Mouse (Mus musculus) B cell, adult 2 months (primary cell): ENCODE measurements around the gene Doc2a.

Experiments used
- DNase-seq, 2 experiments: peaks; one replicate each; pipeline ENCODE4 v3.0.0; 2022

Gene Doc2a

DNA sequence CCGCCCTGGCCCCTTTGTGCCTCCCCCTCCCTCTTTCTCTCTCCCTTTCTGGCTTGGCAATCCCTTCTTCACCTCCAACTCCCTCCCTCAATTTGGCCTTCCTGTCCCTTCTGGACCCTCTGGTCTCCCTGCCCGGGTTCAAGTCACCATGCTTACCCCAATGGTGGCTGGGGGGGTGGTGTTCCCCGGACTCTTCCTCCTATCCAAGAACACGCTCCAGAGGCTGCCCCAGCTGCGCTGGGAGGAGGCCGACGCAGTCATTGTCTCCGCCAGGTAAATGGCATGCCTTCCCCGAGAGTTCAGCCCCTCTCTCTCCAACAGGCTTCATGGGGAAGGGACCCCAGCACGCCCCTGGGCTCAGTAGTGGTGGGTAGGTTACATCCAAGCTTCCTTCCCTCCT lies 23.3 kb upstream of the Doc2a start:
- no peak for DNase-seq

DNA sequence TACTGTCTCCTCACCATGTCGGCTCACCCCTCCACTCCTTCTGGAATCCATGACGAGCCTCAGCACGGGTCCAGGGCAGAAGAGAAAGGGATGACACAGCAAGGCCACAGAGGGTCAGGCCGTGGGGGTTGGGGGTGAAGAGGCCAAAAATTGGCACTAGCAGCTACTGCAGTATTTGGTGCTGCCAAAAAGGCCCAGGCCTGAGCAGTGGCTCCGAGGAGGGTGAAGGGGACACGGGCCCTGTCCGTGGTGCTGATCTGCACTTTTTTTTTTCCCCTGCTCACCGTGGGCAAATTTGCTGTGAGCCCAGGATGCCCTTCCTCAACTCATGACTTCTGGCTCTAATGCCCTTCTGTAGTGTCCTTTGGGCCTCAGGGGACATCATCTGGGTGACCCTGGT lies 21.8 kb upstream of the Doc2a start:
- peak in 1 of 2 experiments; percentile 32 for DNase-seq

DNA sequence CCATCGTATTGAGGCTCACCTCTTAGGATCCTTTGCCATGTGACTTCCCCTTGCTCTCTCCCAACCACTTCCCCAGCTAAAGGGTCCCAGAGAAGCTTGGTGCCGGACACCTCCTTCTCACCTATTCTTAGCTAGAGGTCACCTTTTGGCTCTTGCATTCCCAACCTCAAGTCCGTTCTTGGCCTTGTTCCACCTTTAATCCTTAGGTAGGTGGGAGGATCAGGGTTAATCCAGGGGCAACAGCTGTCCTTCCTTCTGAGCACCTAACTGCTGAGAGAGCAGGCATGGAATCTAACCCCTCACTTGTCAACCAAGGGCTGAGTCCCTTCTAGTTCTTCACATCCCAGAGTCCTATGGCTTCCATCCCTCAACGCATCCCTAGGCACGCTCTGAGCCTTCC lies 21.3 kb upstream of the Doc2a start:
- DNase-seq: no peak

DNA sequence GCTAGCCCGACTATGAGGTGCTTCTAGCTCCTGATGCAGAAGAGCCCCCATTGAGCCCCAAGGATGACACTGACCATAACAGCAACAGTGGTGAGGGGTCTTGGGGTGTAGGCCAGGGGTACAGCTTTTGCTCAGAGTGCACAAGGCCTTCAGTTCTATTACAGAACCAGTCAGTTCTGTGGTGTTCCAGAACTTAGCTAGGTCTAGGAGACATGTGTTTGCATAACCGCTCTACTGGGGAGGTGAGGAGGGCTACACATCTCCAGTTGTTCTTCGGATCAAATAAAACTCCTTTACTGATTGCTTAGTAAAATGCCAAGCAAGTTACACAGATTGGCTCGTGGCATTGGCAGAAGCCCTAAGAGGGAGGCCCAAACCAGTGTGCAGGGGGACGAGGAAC lies 15.7 kb upstream of the Doc2a start, which contains the start of gene 4930451I11Rik:
TSS of gene 4930451I11Rik (minus strand) at position 101 of the 400 bp plus-strand sequence.
- no peak for DNase-seq

DNA sequence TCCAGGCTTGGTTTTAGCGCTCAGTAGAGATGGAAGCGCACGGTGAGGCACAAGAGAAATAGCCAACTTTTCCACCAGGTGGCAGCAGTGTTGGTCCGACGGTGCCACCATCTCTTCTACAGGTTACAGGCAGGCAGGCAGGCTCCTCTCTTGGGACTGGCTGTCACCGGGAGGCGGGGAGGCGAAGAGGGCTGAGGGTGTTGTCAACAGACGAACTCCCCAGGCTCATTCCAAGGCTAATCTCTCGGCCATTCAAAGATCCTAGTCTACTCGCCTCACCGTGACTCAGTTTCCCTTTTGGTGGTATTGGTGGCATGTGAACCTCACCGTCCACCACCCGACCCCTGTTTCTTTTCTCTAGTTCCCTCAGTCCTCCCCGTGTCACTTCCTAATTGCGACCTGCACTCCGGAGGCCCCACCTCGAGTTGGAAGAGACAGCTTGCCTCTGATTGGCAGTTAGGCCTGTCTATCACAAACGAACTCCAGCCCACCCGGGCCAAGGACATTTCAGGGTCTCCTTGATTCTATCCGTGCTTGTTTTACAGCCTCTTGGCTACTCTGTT lies 15.1 kb upstream of the Doc2a start:
- peak; percentile 85 to 88 for DNase-seq

DNA sequence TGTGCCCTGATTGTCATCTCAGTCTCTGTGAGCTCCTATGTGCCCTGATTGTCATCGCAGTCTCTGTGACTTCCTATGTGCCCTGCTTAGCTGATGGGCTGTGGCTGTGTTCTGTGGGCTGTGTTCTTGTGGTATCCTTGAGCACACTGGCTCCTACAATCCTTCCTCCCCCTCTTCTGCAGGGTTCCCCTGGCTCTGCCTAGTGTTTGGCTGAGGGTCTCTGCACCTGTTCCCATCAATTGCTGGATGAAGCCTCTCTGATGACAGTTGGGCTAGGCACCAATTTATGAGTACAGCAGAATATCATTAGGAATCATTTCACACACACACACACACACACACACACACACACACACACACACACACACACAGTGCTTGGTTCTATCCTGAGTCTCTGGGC lies 13.9 kb upstream of the Doc2a start:
- DNase-seq: no peak

DNA sequence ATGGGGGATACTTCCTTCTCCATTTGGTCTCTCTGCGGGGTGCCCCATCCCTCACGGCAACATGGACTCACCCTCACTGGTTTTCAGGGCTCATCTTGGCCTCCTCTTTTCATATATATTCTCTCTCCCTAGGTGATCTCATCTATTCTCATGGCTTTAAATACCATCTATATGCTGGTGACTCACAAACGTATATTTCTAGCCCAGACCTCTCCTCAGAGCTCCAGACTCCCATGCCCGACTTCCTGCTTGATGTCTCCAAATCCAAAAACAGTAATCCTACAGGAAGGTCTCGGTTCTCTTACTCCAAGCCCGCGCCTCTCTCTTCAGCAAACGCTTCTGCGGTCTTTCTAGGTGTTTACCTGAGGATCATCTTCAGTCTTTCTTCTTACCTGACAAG lies 3.9 kb upstream of the Doc2a start:
- no peak for DNase-seq

DNA sequence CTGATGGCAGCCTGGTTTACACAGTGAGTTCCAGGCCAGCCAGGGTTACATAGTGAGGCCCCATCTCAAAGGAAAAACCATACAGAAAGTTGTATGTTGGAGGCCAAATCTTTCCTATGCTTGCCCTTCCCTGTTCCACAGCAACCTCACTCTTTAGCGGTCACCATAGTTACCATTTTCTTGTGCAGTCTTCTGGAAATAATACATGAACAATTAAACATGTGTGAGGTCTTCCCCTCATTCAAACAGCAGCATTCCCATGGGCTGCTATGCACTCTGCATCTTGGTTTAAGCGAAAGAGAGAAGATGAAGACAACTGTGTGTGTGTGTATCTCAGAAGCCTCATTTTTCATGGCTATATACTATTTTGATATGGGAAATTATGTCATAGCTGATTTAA lies 1.7 kb upstream of the Doc2a start:
- DNase-seq: no peak

DNA sequence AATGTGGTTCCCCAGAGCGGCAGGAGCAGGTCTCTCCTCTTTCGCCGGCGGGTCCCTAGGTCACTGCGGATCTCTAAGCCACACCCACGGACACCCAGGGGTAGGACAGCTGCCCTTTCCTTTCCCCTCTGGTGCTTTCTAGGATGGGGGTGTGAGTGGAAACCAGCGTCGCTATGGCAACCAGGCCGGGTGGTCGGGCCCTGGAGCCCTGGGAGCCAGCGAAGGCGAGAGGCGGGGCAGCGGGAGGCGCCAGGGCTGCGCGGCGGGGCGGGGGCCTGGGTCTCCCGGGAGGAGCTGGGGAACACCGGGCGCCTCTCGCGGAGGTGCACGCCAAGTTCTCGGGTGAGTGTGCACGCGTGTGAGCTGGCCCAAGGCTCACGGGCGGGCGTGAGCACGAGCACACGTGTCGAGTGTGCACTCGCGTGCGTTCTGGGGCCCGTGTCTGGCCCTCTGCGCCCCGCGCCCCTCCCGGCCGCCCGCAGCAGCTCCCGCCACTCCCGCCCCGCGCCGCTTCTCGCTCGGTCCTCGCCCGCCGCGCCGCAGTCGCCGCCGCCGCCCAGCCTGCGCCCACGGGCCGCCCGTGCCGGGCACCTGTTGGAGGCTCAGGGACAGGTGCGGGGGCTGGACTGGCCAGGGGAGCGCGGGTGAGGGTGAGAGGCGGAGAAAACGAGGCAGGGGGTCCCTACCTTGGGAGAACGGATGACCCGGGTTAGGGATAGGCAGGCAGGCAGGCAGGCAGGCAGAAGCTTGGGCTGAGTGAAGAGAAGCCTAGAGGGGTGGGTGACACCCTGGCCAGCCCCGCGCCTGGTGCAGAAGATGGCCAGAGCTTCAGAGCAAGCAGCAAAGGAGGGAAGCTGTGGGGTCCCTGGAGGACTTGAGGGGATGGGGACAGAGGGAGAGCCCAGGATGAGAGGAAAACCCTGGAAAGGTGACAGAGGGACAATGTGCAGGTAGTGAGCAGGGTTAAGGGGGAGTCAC lies 494 bp downstream of the Doc2a start:
- peak in 1 of 2 experiments; percentile 25 for DNase-seq

DNA sequence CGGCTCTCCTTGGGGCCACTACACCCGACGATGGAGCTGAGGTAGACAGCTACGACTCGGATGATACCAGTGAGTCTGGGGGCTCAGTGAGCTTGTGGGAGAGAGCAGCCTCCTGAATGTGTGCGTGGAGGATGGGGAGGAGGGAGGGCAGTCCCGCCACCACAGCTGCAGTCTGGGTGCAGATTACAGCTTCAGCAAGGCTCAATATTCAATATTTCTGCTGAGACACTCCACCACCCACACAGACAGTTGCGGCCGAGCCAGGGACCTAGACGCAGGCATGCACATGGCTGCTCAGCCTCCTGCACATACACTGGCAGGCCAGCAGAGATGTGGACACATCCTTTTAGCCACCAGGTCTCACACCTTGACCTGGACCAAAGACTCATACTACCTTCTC lies 1.6 kb downstream of the Doc2a start:
- DNase-seq: no peak

DNA sequence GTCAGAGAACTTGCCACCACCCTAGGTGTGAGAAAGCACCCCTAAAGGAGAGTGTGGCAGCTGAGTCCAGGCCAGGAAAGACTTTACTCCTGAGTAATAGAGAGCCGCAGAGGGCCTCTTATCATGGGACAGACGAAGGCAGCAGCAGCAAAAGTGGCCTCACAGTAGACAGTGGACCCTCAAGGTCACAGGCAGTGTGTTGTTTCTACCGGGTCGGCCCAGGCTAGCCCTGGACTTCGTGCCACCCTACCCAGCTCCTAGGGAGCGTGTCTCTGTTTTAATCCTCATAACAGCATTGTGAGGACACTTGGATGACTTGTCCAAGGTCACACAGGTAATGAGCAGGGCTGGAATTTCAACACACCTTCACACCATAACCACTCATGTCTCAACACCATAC lies 2.9 kb downstream of the Doc2a start:
- DNase-seq: no peak

DNA sequence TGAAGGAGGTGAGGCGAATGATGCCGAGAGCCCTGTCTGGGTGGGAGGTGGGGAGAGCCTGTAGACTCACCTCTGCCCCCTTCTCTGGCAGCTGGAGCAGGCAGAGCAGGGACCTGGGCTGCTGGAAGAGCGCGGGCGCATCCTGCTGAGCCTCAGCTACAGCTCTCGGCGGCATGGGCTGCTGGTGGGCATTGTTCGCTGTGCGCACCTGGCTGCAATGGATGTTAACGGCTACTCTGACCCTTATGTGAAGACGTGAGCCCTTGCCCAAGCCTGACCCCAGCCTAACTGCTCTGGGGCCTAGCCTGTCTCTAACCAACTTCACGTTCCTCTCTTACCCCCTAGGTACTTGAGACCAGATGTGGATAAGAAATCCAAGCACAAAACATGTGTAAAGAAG lies 4.0 kb downstream of the Doc2a start:
- no peak for DNase-seq

DNA sequence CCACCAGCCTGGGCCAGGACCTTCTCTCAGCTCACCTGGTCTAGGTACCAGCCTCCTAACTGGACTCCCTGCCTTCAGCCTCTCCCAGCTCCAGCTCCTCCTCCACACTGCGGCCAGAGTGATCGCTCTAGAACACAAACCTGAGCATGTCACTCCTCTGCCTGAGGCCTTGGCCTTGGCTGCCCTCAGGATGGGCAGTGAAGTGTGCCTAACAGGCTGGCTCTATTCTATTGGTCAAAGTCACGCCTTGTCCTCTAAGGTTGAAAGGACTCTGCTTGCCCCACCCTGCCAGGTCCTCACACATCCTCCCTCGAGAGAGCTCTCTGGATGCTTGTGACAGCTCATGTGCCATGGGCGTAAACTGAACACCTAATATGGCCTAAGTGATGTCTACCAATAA lies 6.2 kb downstream of the Doc2a start:
- DNase-seq: no peak

DNA sequence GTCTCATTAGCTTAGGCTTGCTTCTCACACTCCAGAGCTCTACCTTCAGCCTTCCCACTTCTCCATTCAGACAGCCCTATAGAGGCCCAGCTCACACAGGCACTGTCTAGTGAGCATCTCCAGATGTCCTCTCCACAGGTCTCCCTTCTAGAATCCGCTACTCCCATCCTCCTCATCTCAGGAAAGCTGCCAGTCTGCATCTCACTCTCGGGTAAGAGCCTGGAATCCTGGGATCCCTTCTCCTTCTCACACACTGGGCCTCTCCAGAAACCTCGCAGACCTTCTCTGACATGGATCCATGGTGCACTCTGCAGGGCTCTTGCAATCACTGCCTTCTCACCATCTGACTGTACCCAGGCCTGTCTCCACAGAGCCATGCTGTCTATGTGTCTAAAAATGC lies 8.4 kb downstream of the Doc2a start:
- DNase-seq: no peak

DNA sequence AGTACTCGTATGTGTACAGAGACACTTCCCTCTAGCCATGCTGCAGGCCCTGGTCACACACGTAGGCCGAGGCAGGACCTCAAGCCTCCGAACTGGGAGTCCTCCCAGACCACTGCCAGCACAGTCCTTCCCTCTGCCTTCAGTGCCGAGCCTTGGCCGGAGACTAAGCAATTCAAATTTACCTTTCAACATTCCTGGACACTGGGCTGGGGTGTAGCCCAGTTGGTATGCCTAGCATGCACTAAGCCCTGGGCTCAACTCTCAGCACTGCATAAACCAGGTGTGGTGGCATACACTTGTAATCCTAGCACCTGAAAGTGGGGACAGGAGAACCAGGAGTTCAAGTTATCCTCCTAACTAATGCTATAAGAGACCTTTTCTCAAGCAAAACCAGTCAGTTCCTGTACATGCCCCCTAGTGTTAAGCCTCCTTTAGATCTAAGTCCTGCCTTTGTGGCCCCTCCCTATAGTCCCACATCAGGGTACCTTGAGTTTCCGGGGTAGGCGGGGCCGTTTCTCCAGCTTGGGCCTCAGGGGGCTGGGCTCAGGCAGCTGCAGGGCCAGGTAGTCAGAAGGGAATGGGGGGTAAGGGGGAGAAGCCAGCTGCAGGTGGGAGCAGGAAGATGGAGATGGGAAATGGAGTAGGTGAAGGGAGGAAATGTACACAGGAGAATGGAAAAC lies 9.7 kb downstream of the Doc2a start:
- no peak for DNase-seq

DNA sequence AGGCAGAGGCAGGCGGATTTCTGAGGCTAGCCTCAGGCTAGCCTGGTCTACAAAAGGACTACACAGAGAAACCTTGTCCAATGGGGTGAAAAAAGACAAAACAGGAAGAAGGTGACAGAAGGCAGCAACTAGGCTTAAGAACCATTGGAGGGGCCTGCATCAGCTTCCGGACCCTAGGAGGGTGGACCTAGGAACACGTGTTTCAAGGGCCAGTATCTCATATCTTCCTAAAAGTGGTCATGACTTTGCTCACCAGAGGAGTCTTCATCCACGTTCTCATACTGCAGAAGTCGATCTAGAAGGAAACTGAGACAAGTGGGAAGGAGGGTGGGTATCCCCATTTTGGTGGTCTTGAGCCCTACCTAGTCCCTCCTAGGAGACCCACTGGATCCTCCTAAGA lies 13.8 kb downstream of the Doc2a start:
- DNase-seq: no peak

DNA sequence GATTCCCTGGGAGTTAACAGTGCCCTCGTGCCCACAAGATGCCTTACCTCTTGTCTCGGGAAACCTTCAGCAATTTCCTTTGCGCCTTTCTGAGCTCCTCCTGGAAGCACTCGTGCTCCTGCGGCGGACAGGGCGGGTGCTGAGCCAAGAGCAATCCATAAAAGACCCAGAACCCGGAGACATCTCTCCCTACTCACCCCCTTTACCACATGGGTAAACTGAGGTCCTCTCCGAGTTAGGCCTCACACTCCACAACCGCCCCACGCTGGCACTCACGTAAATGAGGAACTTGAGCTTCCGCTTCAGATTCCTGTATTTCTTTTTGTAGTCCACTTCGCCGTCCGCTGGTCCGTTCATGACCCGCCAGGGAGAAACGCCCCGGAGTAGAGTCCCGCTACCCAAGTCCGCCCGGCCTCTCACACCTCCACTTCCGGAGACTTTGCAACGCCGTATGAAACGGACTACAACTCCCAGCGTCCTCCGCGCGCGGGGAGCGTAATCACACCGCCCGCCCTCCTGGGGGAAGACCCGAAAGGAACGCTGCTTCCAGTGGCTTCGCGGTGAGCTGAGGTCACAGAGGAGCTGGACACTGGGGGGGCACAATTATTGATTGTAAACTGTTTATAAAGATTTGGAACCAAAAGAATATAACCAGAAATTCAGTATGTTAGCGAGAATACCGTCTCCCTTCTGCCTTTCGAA lies 14.4 kb downstream of the Doc2a start, which contains the start of gene Hirip3:
TSS of gene Hirip3 (plus strand) at position 544 of the 702 bp plus-strand sequence.
- DNase-seq: peak; percentile 95

DNA sequence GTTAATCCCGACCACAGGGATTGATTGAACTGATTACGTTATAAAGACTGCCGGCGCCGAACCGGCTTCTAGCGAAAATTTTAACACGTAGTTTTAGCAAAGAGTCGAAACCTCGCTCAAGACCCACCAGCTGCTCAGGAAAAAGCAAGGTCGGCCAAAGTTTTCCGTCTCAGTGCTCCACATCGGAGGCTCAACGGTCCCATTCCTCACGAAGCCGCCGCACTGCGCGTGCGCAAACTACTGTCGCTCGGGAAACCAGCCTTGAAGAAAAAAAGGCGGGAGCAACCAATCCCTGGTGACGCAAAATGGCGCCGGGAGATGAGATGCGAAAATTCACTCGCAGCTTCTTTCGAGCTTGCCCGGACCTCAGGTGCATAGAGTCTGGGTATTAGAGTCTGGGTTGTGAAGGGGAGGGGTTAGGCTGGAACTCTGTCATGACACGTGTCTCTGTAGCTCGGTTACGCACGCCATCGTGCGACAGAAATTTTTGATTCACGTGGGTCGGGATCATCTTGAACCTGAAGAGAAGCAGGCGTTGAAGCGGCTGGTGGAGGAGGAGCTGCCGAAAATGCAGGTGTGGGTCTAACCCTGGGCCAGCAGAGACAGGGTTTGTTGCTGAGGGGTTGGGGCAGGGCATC lies 15.1 kb downstream of the Doc2a start, which contains the start of gene Ino80e:
TSS of gene Ino80e (minus strand) at position 231 of the 638 bp plus-strand sequence.
- DNase-seq: peak; percentile 86 to 89

DNA sequence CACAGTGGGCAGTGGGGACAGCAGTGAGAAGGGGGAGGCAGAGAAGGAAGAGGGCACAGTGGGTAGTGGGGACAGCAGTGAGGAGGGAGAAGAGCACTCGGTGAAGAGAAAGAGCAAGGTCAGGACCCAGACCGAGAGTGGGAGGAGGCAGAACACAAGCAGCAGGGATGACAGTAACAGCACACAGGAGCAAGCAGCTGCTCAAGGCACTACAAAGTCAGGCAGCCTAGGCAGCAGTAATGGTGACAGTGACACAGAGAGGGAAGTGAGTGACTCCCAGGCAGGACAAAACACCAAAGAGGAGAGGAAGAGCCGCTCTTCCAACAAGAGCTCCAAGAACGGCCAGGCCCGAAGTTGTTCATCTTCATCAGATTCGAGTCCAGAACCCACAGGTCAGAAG lies 16.6 kb downstream of the Doc2a start:
- no peak for DNase-seq

DNA sequence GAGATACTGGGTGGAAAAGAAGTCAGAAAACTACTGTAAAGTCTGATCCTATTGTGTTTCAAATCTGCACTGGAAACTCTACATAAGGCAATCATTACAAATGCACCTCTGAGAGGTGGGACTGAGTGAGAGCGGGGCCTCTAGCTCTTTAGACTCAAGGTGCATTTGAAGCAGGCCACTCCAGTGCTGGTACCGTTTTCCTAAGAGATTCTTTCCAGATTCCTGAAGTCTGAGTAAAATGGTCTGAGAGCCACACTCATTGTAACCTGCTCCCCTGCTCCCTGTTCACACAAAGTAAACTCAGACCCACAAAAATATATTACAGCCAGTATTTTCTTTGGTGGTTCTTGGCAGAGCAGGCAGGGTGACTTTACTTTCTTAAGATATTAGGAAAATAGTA lies 20.3 kb downstream of the Doc2a start:
- DNase-seq: no peak

DNA sequence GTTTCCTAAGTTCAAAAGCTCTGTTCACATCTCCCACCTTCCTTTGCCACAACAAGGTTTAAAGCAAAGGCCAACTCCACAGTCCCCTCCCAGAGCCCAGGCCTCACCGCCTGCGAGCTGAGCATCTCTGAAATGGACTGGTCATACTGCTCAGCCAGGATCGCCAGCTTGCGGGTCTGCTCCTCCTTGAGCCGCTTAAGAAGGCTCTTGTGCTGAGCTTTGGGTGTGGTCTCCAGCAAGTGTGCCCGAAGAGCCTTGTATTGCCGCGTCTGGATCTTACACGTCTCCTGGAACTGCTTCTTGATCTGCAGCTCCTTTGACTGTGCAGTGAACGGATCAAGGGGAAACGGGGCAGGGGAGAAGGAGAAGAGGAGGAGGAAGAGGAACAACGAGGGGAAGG lies 20.8 kb downstream of the Doc2a start:
- no peak for DNase-seq

DNA sequence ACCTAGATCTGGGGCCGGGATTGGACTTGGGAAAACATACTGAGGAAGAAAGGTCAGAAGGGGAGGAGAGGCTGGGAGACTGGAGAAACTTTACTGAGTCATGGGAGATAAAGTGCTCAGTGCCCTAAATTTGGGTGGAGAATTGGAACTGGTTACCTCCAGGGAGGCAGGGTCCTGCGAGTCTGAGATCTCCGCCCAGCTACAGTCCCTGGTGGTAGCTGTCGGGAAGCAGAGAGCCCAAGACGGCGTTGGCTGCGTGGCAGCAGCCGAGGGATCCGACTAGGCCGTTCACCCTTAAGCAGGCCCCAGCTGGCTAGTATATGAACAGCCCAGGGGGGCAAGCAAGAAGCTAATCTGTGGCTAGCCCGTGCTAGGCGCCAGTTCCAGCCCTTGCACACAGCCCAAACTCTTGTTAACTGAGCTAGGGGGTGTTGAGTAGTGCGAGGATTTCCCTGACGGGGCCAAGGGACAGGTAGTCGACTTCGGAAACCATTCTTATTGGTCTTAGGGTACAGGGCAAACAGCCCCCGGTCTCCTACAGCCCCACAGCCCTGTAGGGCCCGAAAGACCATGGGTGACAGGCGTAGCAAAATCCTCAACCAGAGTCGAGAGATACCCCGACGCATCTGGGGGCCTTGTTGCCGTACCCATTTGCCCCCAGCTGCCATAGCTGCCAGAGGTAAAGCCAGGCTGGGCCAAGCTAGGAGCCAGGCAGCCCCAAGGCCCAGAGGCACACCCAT lies 22.7 kb downstream of the Doc2a start:
- DNase-seq: no peak
